Mouse (Mus musculus) liver, embryonic 14.5 days (tissue): ENCODE measurements around the gene Mmp14.
A peak's percentile ranks its signal among the peaks of the same experiment; 100 is the strongest.

Source experiments
- CTCF ChIP-seq: IDR thresholded peaks from 2 replicates; pipeline ENCODE4 v1.5.1; 2016; ENCODE audit warnings: antibody characterized with exemption, low read depth, control low read depth
- EP300 ChIP-seq: IDR thresholded peaks from 2 replicates; pipeline ENCODE4 v1.6.1; 2016; ENCODE audit warnings: antibody characterized with exemption, low read depth

GRCm38 (mm10) chr14:54424634-54425033, 6.8 kb upstream of the Mmp14 start:
- peak; percentile 36 for TF ChIP-seq EP300
- no peak for TF ChIP-seq CTCF
